Mouse (Mus musculus) heart, adult 2 months (tissue): ENCODE results near the gene Ttc39b. TPM values are rescaled to one million over a fixed set of nuclear protein-coding genes. Genes with fewer than 3 reads are reported as not detected.

Source experiments
- DNase-seq, 2 experiments: peaks; one replicate each; pipeline ENCODE4 v3.0.0; 2021
- H3K27ac ChIP-seq: fragments of 200-600 bp; 2 replicates; pipeline ENCODE4 v1.8.1; 2022
- H3K27me3 ChIP-seq: fragments of 200-500 bp; 2 replicates; pipeline ENCODE4 v1.6.1; 2012; ENCODE audit warnings: mild to moderate bottlenecking, low read length, inconsistent platforms, mixed read lengths; ENCODE audit not compliant: control insufficient read depth, insufficient read depth
- H3K36me3 ChIP-seq: fragments of 200-500 bp; 2 replicates; pipeline ENCODE4 v1.6.1; 2012; ENCODE audit warnings: low read length, inconsistent platforms; ENCODE audit not compliant: control insufficient read depth, insufficient read depth
- H3K4me1 ChIP-seq: fragments of 200-500 bp; 2 replicates; pipeline ENCODE4 v1.6.1; 2011; ENCODE audit warnings: low read length; ENCODE audit not compliant: control insufficient read depth, insufficient read depth
- H3K4me3 ChIP-seq: fragments of 200-600 bp; 2 replicates; pipeline ENCODE4 v1.8.1; 2022
- H3K79me2 ChIP-seq: fragments of 200-500 bp; replicated peaks from 2 replicates; pipeline ENCODE4 v1.6.1; 2012; ENCODE audit warnings: mild to moderate bottlenecking, inconsistent platforms, low read length, moderate library complexity, mixed read lengths; ENCODE audit not compliant: control insufficient read depth, insufficient read depth
- H3K9ac ChIP-seq: fragments of 200-500 bp; 2 replicates; pipeline ENCODE4 v1.6.1; 2012; ENCODE audit warnings: low read depth, mild to moderate bottlenecking, control low read depth, inconsistent platforms, low read length, mixed read lengths
- CTCF ChIP-seq: fragments of 200-600 bp; IDR thresholded peaks from 2 replicates; pipeline ENCODE4 v1.8.1; 2022; ENCODE audit warnings: antibody characterized with exemption, mild to moderate bottlenecking, moderate library complexity
- EP300 ChIP-seq: fragments of 200-500 bp; IDR thresholded peaks from 2 replicates; pipeline ENCODE4 v1.6.1; 2011; ENCODE audit warnings: low read depth, low read length, control low read depth; ENCODE audit not compliant: insufficient read depth
- POLR2A ChIP-seq: fragments of 200-500 bp; IDR thresholded peaks from 2 replicates; pipeline ENCODE4 v1.6.1; 2011; ENCODE audit warnings: mild to moderate bottlenecking, low read depth, low read length, control low read depth; ENCODE audit not compliant: insufficient read depth
- WGBS: fragments of 180-500 bp; shearing (Covaris S2); methylation state at CpG from one replicate; pipeline ENCODE4 v1.1.7; 2018; 5-methylcytosine and 5-hydroxymethylcytosine counted together
- intact Hi-C: fragments of 180-260 bp; cut with DNase I; formaldehyde crosslinking; loops from one replicate; pipeline ENCODE4 v1.15.1; 2025
- polyA plus RNA-seq: library from polyadenylated mRNA; depleted of rRNA; stranded (reverse); fragments of >200 nt; gene quantifications from 2 replicates; pipeline ENCODE4 v1.2.3, GENCODE M21; 2012; rRNA removed
- total RNA-seq, 2 experiments: library from RNA; stranded (reverse); gene quantifications; 2 replicates each; pipeline ENCODE4 v1.2.3; 2021

Ttc39b gene
- total and polyA plus RNA-seq, 3 experiments = 3.8 to 21.9 (median 16.2) TPM

- H3K4me3 ChIP-seq = no peak overlapping the region
- H3K4me1 ChIP-seq = no peaks in the 10 kb centered on the region
- 42% methylated on average over 8 of the region's 8 CpGs for WGBS
- no peaks in the 10 kb centered on the region for H3K79me2 ChIP-seq
- no peak overlapping the region for H3K9ac ChIP-seq
- no peaks in the 10 kb centered on the region for H3K36me3 ChIP-seq
- H3K27me3 ChIP-seq = no peaks in the 10 kb centered on the region
- TF ChIP-seq POLR2A = no peak
- no peak for TF ChIP-seq CTCF
- TF ChIP-seq EP300 = no peak
- no peak for DNase-seq
- H3K27ac ChIP-seq = no peak overlapping the region
- intact Hi-C loops = loop anchor here (5.0 to 10.0 kb wide), 2 partner anchors 250 to 378 kb away; no protein-coding TSS in a partner anchor
Observed at GRCm38 (mm10) chr4:83182178-83183068, 141.6 kb downstream of the Ttc39b start.

- no peak overlapping the region for H3K27ac ChIP-seq
- H3K4me3 ChIP-seq = no peak overlapping the region
- H3K36me3 ChIP-seq = no peaks in the 10 kb centered on the region
- 94% methylated on average over 2 of the region's 2 CpGs for WGBS
- no peaks in the 10 kb centered on the region for H3K27me3 ChIP-seq
- H3K79me2 ChIP-seq = no peaks in the 10 kb centered on the region
- TF ChIP-seq CTCF (no peak), EP300 (no peak), POLR2A (no peak)
- DNase-seq = no peak
- no peaks in the 10 kb centered on the region for H3K4me1 ChIP-seq
- intact Hi-C loops = no loop called here
- H3K9ac ChIP-seq = no peak overlapping the region
Observed at GRCm38 (mm10) chr4:83177471-83177870, 146.6 kb downstream of the Ttc39b start.

GRCm38 (mm10) chr4:83174946-83175345, 149.1 kb downstream of the Ttc39b start:
- no peaks in the 10 kb centered on the region for H3K4me1 ChIP-seq

GRCm38 (mm10) chr4:83172278-83172677, 151.8 kb downstream of the Ttc39b start:
- H3K4me1 ChIP-seq = no peaks in the 10 kb centered on the region
- H3K36me3 ChIP-seq = no peaks in the 10 kb centered on the region
- H3K27me3 ChIP-seq = no peaks in the 10 kb centered on the region
- 79% methylated on average over 3 of the region's 3 CpGs for WGBS
- H3K79me2 ChIP-seq = no peaks in the 10 kb centered on the region
- no peak for DNase-seq
- intact Hi-C loops = no loop called here
- no peak overlapping the region for H3K27ac ChIP-seq
- H3K9ac ChIP-seq = no peak overlapping the region
- H3K4me3 ChIP-seq = no peak overlapping the region
- TF ChIP-seq CTCF (no peak), EP300 (no peak), POLR2A (no peak)

More at GRCm38 (mm10) chr4:83174946-83175345, 149.1 kb downstream of the Ttc39b start:
- Histone ChIP-seq H3K27ac (no peak overlapping the region), H3K4me3 (no peak overlapping the region), H3K36me3 (no peaks in the 10 kb centered on the region), H3K27me3 (no peaks in the 10 kb centered on the region), H3K9ac (no peak overlapping the region), H3K79me2 (no peaks in the 10 kb centered on the region)
- intact Hi-C loops = no loop called here
- no peak for TF ChIP-seq POLR2A
- no peak for TF ChIP-seq EP300
- TF ChIP-seq CTCF = no peak
- DNase-seq = no peak
- 40% methylated on average over 8 of the region's 8 CpGs for WGBS

GRCm38 (mm10) chr4:83170741-83171140, 153.3 kb downstream of the Ttc39b start:
- intact Hi-C loops = no loop called here
- DNase-seq = no peak
- no peak overlapping the region for H3K27ac ChIP-seq
- no peak overlapping the region for H3K9ac ChIP-seq
- H3K27me3 ChIP-seq = no peaks in the 10 kb centered on the region
- 61% methylated on average over 9 of the region's 9 CpGs for WGBS
- no peaks in the 10 kb centered on the region for H3K4me1 ChIP-seq
- no peaks in the 10 kb centered on the region for H3K36me3 ChIP-seq
- no peak overlapping the region for H3K4me3 ChIP-seq
- no peaks in the 10 kb centered on the region for H3K79me2 ChIP-seq
- TF ChIP-seq POLR2A = no peak
- TF ChIP-seq CTCF = no peak
- no peak for TF ChIP-seq EP300

Other genes with a start within 250 kb of the Ttc39b start
- gene Snapc3, start 93.5 kb upstream of the Ttc39b start, total RNA-seq = 10 to 100 TPM; 15.5 to 15.7 TPM
- gene Snapc3, start 93.5 kb upstream of the Ttc39b start, polyA plus RNA-seq = 12.0 and 18.0 TPM in 2 replicates
- 10 to 100 TPM; 17.1 to 18.1 TPM for gene Psip1, start 162.2 kb upstream of the Ttc39b start, total RNA-seq
- 8.2 and 8.6 TPM in 2 replicates for gene Psip1, start 162.2 kb upstream of the Ttc39b start, polyA plus RNA-seq
- gene Ccdc171, start 201.3 kb upstream of the Ttc39b start, total RNA-seq = 1 to 10 TPM in 1 of 2 experiments, under 1 TPM in 1; 0.94 to 1.2 TPM
- 0.45 and 0.59 TPM in 2 replicates for gene Ccdc171, start 201.3 kb upstream of the Ttc39b start, polyA plus RNA-seq